In the genomic region with DNA sequence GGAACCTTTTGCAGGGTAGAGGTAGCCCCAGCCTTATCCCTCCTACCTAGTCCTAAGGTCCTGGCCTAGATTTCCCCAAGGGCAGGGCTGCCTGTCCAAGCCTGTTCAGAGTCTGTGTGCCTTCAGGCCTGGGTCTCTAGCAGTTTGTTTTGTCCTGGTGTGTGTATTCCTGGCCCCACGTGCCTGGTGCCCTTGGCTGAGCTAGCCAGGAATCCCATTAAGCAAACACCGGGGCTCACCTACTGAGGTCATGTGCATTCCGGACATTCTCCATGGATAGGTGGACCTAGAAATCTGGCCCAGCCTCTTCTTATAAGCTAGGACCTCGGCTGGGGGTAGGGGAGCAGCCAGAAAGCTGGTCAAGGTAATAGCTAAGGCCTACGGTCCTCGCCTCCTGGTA, we compare ENCODE assay signal across 11 mouse cellular contexts. TPM values are rescaled to one million over a fixed set of nuclear protein-coding genes. Genes with fewer than 3 reads are reported as not detected.
DNase-seq lines count a peak whose midpoint lies in the region; ATAC-seq lines count a peak whose summit lies in the region.
"Had no signal": no experiment of that assay in that cellular context is flagged by ENCODE, and none has a peak within 500 bp of the region (broad histone marks: within the 10 kb centered on the region; RNA-seq: fewer than 3 reads in every experiment).

No protein-coding gene starts in this region.

- H3K27ac ChIP-seq in intestine, embryonic 16.5 days (ENCODE audit: low read length): peak overlapping the region; percentile 97

- H3K9me3 ChIP-seq in intestine, embryonic 16.5 days (ENCODE audit: control insufficient read depth, low read length): no peaks in the 10 kb centered on the region

- no peaks in the 10 kb centered on the region for H3K27me3 ChIP-seq in intestine, embryonic 16.5 days (replicated peaks; ENCODE audit: control insufficient read depth, insufficient read depth, low read length)

- H3K4me3 ChIP-seq in intestine, embryonic 16.5 days (ENCODE audit: low read length): peak overlapping the region; percentile 58

- no peaks in the 10 kb centered on the region; the same call in 1 of the 2 replicates for H3K36me3 ChIP-seq in intestine, embryonic 16.5 days (ENCODE audit: control insufficient read depth, insufficient read depth, low read length)

- ATAC-seq in intestine, embryonic 16.5 days: peak; percentile 19; the same call in 1 of the 2 replicates
- ATAC-seq: forebrain, postnatal 0 days; hindbrain, embryonic 16.5 days had no signal

- peak overlapping the region; percentile 56 for H3K4me2 ChIP-seq in intestine, embryonic 16.5 days (ENCODE audit: low read depth, low read length)

- 49% methylated on average over 6 of the region's 6 CpGs for WGBS in intestine, embryonic 16.5 days

- H3K9ac ChIP-seq in intestine, embryonic 16.5 days (ENCODE audit: low read depth, low read length): peak overlapping the region; percentile 77
- H3K9ac ChIP-seq: forebrain, postnatal 0 days had no signal

- DNase-seq in R1 (ENCODE audit: low read depth, low spot score) (peak; percentile 73), liver (peak; percentile 38)
- DNase-seq in lung, postnatal 14 days: peak; percentile 53
- DNase-seq in cerebellum, adult 8-10 months: no peak
- DNase-seq in neural tube, embryonic 10.5 days (ENCODE audit: extremely low spot score, low spot score): no peak
- no peak for DNase-seq in embryo, embryonic 10.5 days (ENCODE audit: low spot score)
- DNase-seq: adrenal gland, postnatal 36 days; forebrain, postnatal 0 days; retina, postnatal 1 day had no signal

- H3K4me1 ChIP-seq in intestine, embryonic 16.5 days (ENCODE audit: control insufficient read depth, insufficient read depth, low read length): peaks cover 35% of the 10 kb centered on the region

RNA-seq across cellular contexts. Expression of a gene that starts 1.8 kb away (rescaled TPM):
- polyA plus RNA-seq in intestine, embryonic 16.5 days (2015; fragmentation: Nextera tagmentation; extraction: Ambion mirVana): 191 and 214 TPM in 2 replicates

RNA-seq across cellular contexts. Expression of a gene that starts 12.9 kb away (rescaled TPM):
- 32.4 and 34.2 TPM in 2 replicates for polyA plus RNA-seq in intestine, embryonic 16.5 days (2015; fragmentation: Nextera tagmentation; extraction: Ambion mirVana)

RNA-seq across cellular contexts. Expression of a gene that starts 13.0 kb away (rescaled TPM):
- 61.0 and 64.4 TPM in 2 replicates for polyA plus RNA-seq in intestine, embryonic 16.5 days (2015; fragmentation: Nextera tagmentation; extraction: Ambion mirVana)

RNA-seq across cellular contexts. Expression of a gene that starts 48.7 kb away (rescaled TPM):
- polyA plus RNA-seq in intestine, embryonic 16.5 days (2015; fragmentation: Nextera tagmentation; extraction: Ambion mirVana): 0.23 and 0.48 TPM in 2 replicates

RNA-seq across cellular contexts. Expression of a gene that starts 51.5 kb away (rescaled TPM):
- 567 and 582 TPM in 2 replicates for polyA plus RNA-seq in intestine, embryonic 16.5 days (2015; fragmentation: Nextera tagmentation; extraction: Ambion mirVana)

Comparison
In these comparisons a context has a peak if more than half of its experiments do, and no peak if none do; other contexts are left out.
1. DNase-seq: peak in R1 (single experiment), liver (single experiment) and lung, postnatal 14 days (single experiment); none in cerebellum, adult 8-10 months (single experiment), neural tube, embryonic 10.5 days (single experiment) and embryo, embryonic 10.5 days (single experiment).